Mouse (Mus musculus) thymus, adult 18-20 months (tissue): ENCODE results near the gene Gm49388.
"Not testable (repeated sequence)": the region's sequence is repeated elsewhere in the genome, so short reads cannot be mapped to it uniquely, and the experiment has no call there.

Experiments
- DNase-seq, 2 experiments: peaks; one replicate each; pipeline ENCODE4 v3.0.0; 2022; ENCODE audit warnings: mixed read lengths in 2 of 2

Gene Gm49388

GRCm38 (mm10) chr7:127768346-127768996 lies 16.9 kb upstream of the Gm49388 start:
- no peak for DNase-seq

GRCm38 (mm10) chr7:127768997-127769593 lies 16.3 kb upstream of the Gm49388 start:
- peak; percentile 37 to 67 for DNase-seq

GRCm38 (mm10) chr7:127769651-127770038 lies 15.8 kb upstream of the Gm49388 start, which contains the start of gene Orai3:
Gene Orai3 (plus strand): TSS chr7:127769815.
- DNase-seq = peak; percentile 67 to 70

- no peak for DNase-seq
Measured at GRCm38 (mm10) chr7:127770039-127770905, 15.1 kb upstream of the Gm49388 start.

GRCm38 (mm10) chr7:127771262-127771661 lies 14.1 kb upstream of the Gm49388 start:
- no peak for DNase-seq

- no peak for DNase-seq
Measured at GRCm38 (mm10) chr7:127772080-127772479, 13.3 kb upstream of the Gm49388 start.

- DNase-seq = no peak
Measured at GRCm38 (mm10) chr7:127772557-127772956, 12.9 kb upstream of the Gm49388 start.

- DNase-seq = peak; percentile 49 to 63
Measured at GRCm38 (mm10) chr7:127773664-127774384, 11.6 kb upstream of the Gm49388 start.

GRCm38 (mm10) chr7:127775837-127776236 lies 9.6 kb upstream of the Gm49388 start:
- not testable (repeated sequence) for DNase-seq

- peak; percentile 52 to 74 for DNase-seq
Measured at GRCm38 (mm10) chr7:127776426-127776825, 9.0 kb upstream of the Gm49388 start, which contains the start of gene Setd1a. Gene Setd1a (plus strand): TSS chr7:127776670.

GRCm38 (mm10) chr7:127776878-127777473 lies 8.4 kb upstream of the Gm49388 start:
- DNase-seq = peak; percentile 88 to 94

GRCm38 (mm10) chr7:127777474-127778266 lies 7.7 kb upstream of the Gm49388 start:
- DNase-seq = peak; percentile 33 to 58

- no peak for DNase-seq
Measured at GRCm38 (mm10) chr7:127778350-127778749, 7.1 kb upstream of the Gm49388 start.

- DNase-seq = no peak
Measured at GRCm38 (mm10) chr7:127797076-127797845, 11.9 kb downstream of the Gm49388 start.

GRCm38 (mm10) chr7:127798591-127798990 lies 13.2 kb downstream of the Gm49388 start:
- no peak for DNase-seq

GRCm38 (mm10) chr7:127799211-127799610 lies 13.8 kb downstream of the Gm49388 start:
- no peak for DNase-seq

GRCm38 (mm10) chr7:127799738-127800137 lies 14.3 kb downstream of the Gm49388 start:
- DNase-seq = no peak

- DNase-seq = peak; percentile 53 to 59
Measured at GRCm38 (mm10) chr7:127800435-127801009, 15.1 kb downstream of the Gm49388 start, which contains the start of gene Hsd3b7. Gene Hsd3b7 (plus strand): TSS chr7:127800604.

GRCm38 (mm10) chr7:127801010-127801621 lies 15.7 kb downstream of the Gm49388 start:
- no peak for DNase-seq

GRCm38 (mm10) chr7:127802313-127802712 lies 16.9 kb downstream of the Gm49388 start:
- no peak for DNase-seq
